Mouse (Mus musculus) frontal cortex, postnatal 14 days (tissue): ENCODE data around the gene Sncb.
"Not testable (repeated sequence)": the region's sequence is repeated elsewhere in the genome, so short reads cannot be mapped to it uniquely, and the experiment has no call there.

Source experiments
- DNase-seq, 2 experiments: peaks; one replicate each; pipeline ENCODE4 v3.0.0; 2022; ENCODE audit warnings: low spot score in 2 of 2

Sncb gene

DNA sequence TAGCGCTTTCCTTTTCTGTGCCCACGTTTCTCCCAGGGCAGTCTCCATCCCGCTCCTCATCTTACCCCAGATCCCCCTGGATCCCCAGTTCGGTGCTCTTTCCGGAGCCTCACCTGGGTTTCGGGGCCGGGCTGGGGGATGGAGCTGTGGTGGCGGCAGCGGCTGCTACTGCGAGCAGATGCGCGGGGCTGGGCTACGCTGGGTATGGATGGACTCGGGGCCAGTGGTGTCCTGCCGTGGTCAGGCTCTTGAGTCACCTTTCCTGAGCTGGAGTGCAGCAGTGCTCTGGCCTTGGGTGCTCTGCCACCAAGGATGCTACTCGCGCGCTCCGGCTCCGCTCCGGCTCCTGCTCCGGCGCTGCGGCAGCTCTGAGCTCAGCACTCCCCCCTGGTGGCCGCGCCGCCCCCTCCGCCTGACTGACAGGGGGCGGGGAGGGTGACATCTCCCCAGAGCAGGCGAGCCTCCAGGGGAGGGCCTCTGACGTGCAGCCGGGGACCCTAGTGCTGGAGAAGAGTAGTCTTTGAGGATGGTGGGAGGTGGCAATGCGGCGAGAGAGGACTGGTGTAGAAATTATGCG, at the start of gene Sncb:
Gene Sncb (minus strand): TSS at position 404 of the 577 bp plus-strand sequence.
- DNase-seq, result peak; percentile 73 to 81

DNA sequence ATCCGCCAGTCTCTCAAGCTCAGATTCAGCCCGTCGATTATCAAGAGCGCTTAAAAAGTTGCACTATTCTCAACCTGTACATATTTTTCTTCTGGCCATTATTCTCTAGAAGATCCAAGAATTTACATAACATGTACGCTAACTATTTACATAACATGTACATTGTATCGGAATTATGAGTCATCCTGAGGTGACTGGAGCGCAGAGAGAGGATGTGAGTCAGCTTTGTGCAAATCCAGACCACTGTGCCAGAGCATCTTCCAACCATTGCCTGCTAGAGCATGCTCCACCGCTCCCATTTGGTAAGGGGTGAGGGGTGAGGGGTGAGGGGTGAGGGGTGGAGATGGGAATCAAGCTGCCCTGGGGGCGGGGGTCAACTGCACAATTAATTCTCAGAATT, 47.0 kb upstream of the Sncb start:
- no peak for DNase-seq

DNA sequence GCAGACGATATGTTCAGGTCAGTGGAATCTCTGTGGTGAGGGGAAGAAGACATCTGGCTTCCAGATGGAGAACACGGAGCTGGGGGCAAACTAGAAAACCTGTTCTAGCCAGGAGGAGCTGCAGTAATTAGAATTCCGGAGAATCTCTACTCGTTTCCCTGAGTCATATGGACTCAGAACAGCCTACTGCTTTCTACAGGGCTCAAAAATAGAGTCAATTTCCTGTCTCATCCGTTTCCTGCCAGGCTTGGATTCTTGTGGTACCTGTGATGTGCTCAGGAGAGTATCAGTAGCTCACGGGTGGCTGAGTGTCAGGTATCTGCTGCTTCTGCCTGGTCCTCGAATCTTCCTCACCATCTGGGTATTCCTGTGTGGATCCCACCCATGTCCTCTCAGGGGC, 45.1 kb upstream of the Sncb start:
- DNase-seq, result no peak

DNA sequence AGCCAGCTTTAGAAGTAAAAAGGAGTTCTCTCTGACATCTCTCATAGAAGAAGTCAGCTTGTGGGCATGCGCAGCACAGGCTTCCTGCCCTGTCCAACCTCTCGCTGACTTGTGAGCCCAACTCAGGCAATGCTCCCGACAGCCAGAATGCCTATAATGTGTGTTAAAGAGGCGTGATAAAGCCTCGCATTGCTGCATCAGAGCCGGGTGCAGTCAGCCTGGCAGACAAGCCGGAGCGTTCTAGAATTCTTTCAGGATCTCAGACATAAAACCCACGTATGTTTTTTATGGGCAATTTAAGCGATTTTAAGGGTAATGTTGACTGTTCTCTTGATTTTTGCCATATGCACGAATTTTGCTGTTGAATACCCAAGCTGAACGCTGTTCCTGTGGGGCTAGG, 41.7 kb upstream of the Sncb start:
- no peak for DNase-seq

DNA sequence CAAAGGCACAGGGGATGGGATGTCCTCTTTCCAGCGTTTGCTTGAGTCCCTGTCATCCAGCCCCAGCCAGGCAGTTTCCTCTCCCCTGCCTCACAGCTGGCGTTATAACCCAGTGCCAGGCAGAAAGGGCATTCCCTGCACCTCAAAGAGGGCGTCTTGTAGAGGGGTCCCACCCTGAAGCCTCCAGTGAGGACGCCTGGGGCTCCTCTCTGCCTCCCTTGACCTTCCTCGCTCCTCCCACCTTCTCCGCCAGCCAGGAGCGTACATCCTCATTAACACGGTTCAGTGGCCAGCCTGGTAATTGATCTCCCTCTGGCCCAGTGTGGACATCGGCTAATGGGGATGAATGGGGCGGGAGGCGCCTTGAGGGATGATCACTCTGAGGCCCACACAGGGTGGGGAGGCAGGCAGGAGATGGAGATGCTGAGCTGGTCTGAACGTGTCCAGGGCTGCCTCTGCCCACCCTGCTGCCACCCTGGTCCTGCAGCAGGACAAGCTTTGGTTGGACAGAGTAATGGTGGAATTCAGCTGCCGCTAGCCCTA, 40.1 kb upstream of the Sncb start:
- DNase-seq, result no peak

DNA sequence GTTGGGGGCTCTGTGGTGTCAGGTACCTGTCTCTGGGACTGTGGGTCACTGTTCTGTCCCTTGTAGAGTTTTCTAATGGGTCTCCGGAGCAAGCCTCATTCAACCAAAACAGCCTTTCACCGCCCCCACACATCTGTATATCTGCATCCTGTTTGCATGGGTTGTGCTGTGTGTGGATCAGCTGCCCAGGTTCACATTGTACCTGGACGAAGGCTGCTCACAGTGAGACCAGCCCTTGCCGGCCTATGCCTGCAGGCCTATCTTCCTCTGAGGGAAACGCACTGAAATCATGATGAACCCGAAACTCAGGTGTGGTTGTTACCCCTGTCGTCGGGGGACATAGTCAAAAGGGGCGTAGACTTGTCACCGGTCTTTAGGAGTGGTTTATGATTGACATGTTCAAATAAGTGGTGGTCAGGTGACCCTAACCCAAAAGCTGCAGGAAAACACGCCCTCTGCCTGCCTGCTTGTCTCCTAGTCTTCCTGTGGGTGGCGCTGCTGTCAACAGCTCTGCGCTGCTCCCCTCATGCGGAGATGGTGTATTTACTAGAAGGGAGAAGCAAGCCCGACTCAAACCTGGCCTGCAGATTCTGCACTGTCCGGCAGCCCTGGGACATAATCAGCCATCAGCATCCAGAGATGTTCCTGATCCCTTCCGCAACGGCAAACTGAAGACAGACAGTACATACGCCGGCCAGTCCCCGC, 38.9 kb upstream of the Sncb start:
- no peak for DNase-seq

DNA sequence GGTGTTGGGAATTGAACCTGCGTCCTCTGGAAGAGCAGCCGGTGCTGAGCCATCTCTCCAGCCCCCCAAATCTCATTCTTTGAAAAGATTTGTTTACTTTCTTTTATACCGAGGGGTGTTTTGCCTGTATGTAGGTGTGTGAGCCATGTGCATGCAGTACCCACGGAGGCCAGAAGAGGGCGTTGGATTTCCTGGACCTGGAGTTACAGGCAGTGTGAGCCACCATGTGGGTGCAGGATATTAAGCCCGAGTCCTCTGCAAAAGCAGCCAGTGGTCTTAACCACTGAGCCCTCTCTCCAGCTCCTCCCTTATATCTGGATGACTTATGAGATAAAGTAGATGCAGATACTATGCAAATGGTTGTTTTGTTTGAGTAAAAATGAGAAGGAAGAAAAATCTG, 36.6 kb upstream of the Sncb start:
- DNase-seq, result no peak

DNA sequence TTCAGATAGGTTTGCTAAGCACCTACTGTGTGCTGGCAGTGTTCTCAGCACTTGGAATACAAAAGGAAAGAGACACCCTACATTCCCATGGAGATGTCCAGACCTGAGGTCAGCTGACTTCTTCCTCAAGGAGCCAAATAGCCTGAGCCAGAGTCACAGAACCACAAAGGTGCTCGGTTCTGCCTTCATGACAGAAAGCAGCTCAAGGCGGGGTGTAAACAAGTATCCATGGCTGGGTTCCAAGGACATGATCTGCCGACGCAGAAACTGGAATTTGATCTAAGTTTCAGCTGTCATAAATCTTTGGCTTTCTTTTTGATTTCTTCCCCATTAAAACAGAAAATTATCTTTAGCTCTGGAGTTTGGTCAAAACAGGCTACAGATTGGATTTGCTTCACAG, 33.8 kb upstream of the Sncb start:
- no peak for DNase-seq

DNA sequence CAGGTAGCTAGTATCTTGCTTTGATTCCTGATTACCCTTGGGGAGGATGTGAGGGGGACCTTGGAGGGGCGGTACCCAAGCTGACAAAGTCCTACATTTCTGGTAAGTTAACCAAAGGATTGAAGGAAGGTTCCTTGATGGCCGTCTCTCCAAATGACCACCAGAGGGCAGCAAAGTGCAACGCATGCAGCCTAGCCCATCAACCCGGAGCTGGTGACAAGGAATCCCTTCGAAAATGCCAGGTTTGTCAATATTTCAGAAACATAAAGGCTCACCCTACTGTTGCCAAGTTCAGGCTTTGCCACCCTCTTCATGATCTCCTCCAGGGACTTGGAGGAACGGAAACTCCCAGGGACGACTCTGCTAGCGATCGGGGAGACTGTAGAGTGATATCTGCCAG, 33.3 kb upstream of the Sncb start:
- peak; percentile 66 to 80 for DNase-seq

DNA sequence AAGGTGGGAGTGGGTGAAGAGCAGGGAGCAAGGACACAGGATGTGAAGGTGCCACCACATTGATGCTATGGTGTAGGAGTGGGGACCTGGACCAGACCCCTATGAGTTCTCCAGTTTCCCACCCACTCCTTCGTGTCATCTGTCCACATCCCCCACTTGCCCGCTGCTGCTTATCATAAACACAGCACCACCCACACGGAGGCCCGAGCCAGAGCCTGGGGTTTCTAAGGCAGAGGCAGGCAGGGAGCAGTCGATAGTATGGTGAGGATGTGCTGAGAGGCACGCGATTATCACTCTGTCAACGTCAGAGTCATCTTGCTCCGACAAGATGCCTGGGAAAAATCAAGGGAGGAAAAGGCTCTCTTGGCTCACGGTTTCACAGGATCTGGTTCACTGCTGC, 32.3 kb upstream of the Sncb start:
- DNase-seq, result peak; percentile 44 to 57

DNA sequence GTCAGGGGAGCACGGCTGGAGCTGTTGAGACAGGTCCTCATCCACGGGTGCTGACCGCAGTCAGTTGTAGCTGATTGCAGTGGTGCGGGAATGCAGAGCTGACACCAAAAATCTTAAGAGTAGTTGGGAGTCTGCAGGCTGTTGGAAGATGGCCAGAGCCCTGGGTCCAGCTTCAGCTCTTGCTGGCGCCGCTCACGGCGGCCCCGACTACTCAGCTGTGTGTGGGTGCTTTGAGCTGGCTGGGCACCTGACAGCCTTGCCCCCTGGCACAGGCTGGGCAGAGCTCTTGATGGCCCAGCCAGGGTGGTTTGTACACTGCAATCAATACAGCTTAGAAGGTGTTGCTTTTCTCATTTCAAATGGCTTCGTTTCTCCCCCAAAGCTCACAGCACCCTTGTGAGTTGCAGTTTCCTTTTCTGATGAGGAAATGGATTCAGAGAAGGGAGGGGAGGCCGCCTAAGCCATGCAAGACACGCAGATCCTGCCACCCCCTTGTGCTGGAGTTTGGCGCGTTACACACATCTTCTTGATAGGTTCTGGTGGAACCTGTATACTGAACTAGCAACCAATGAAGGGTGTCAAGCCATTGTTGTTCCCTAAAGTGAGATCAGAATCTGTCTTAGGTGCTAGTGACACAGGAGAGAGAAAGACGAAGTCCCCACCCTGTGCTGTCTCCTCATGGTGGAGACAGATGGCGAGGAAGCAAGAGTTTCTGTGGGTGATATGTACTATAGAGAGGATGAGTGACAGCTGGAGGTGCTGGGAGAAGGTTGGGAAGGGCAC, 31.7 kb upstream of the Sncb start:
- no peak for DNase-seq

DNA sequence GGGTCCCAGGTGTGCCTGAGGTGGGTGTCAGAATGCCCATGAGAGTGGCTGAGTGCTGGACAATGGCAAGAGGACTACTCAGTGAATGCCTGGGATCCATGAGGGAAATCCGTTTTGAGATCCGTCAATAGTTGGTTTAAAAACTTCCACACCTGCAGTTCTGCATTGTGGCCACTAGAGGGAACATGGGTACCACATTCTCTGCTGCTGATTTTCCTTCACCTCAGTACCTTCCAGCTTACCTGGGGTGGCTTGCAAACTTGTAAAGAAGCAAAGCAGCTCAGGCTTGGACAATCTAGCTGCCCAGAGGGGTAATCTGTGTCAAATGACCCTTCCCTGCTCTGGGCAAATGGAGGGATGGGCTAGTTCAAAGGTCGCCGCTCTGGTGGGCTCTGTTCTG, 31.0 kb upstream of the Sncb start:
- peak in 1 of 2 experiments; percentile 49 for DNase-seq

DNA sequence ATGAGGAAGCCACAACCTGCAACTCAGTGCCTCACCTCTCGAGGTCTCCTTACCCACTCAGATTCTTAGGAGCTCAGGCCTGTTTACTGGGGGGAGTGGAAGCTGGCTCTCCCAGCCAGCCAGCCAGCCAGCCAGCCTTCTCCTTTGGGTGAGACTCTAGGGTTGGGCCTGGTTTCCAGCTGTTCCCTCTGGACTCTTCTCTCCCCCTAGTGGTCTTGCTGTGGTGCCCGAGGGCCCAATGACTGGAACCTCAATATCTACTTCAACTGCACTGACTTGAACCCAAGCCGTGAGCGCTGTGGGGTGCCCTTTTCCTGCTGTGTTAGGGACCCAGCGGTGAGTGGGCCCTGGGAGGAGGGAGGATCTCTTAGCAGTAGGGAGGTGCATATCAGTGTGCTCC, 28.4 kb upstream of the Sncb start:
- no peak for DNase-seq

DNA sequence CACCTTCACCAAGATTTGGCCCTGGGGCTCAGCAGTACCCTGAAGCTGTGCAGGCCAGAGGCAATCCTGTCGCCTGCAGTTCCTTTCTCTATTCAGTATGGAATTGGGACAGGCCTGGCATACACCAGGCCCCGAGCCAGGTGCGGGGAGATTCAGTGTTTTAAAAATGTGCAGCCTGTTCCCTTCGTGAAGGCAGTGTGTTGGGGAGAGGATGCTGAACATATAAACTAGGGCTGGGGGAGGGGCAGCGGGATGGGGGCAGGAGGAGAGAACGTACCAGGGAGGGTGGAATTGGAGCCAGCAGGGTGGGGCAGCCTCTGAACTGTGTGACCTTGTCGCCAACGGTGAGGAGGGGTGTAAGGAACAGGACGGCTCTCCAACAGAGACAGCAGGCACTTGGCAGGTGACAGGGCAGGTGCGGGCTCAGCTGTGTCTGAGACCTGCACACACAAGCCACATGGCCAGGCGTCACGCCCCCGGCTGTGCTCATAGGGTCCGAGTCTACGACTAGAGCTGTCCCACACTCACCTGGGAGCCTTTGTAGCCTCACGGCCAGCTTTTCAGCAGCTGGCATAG, 27.7 kb upstream of the Sncb start:
- no peak for DNase-seq

DNA sequence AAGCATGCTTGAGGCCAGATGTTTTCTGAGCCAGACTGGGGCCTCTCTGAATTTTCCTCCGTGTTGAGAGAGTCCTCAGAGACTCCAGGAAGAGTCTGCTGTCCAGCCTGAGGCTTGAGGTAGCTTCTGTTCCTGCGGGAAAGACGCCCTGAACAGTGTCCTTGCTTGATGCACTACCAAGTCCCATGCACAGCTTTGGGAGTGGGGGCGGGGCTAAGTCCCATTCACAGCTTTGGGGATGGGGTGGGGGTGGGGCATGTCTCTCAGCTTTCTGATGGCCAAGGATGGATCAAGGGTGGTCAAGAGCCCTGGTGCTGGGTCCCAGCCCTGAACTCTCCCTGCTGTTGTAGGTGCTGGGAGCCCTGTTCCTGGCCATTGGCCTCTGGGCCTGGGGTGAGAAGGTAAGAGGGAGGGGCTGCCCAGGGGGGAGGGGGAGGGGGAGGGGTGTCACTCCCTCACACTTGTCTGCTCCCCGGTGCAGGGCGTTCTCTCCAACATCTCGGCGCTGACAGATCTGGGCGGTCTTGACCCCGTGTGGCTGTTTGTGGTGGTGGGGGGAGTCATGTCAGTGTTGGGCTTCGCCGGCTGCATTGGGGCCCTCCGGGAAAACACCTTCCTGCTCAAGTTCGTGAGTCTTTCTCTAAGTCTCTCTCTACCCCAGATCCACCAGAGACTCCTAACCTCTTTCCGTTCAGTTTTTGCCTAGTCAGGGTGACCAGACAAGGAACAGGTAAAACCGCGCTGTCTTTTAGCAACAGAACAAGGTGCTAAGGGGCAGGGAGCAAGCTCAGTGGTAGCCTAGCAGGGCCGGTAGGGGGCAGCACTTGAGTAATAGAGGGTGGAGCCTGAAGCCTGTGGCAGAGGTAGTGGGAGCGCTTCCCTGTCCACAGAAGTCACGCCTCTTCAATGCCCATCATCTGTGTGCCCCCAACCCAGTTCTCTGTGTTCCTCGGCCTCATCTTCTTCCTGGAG, 26.1 kb upstream of the Sncb start:
- DNase-seq, result no peak

DNA sequence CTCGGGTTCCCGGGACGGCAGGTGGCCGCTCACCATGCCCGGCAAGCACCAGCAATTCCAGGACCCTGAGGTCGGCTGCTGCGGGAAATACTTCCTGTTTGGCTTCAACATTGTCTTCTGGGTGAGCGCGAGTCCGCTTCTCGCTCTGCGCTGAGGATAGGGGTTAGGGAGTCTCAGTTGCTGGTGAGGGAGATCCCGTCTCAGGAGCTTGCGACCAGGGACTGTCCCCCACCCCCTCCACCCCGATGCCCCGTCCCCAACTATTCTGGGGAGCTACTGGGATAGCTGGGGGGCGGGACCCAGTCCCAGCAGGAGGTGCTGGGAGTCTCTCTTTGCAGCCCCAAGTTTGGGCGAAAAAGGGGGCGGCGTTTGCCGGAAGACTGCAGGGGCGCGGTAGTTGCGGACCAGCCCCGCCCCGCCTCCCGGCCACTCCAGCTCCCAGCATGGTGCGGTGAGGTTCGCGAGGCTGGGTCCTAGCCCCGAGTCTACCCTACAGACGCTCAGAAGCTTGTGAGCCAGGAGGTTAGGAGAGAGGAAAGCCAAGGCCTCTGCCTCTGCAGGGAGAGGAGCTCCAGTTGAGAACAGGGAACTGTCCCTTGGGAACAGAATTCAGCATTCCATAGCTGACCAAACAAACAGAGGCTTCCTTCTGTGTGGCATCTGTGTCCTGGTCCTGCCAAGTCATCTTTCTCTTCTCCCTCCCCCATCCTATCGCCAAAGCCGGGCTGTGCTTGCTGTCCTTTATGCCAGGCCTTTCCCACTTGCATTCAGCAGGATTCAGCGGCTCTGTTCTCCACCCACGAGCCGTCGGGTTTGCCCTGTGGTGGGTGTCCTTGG, 23.4 kb upstream of the Sncb start:
- no peak for DNase-seq

DNA sequence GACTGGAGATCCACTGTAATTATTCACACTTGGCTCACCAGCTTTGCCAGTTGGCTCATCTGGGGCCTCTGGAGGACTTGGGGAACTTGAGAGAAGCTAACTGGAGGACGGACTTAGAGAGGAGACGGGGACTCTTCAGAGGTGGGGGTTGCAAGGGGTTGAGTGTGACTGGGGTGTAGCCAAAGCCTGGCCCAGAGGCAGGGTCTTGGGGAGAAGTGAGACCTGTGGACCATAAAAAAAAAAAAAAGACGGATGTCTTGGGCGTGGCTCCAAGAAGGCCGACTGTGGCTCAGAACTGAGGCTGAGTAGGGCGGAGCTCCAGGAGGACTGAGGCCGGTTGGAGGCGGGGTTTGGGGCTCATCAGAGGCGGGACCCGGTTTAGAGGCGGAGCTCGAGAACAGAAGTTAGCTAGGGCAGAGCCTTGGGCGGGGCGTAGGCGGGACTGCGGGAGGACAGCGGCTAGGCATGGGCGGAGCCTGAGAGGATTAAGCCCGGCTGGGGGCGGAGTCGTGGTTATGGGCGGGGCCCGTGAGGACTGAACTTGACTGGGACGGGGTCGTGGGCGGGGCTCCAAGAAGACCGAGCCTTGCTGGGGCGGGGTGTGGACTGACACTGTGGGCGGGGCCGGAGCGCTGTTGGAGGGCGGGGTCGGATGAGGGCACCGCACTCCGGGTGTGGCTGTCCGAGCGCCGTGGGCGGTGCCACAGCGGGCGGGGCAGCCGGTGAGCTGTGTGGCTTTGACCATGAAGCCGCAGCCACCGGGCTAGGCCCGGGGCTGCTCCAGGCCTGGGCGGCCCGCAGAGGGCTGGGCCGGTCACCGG, 22.6 kb upstream of the Sncb start, which contains the start of gene Tspan17:
Gene Tspan17 (plus strand): TSS at position 638 of the 821 bp plus-strand sequence.
- peak; percentile 89 to 90 for DNase-seq

DNA sequence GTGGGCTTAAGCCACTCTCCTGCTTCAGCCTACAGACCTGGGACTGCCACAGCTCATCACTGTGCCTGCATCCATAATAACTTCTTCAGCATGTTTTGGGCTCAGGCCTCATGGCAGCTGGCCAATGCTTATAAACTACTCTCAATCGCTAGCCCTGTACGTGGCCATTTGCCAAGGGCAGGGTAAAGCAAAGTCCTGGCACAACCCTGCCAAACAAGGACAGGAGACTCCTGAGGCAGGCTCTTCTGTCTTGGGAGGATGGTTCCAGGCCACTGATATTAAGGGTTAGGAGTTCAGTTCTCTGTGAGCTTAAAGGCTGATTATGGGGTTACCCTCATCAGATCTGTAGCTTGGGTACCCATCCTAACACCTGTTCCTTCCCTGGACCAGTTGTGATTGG, 21.2 kb upstream of the Sncb start:
- DNase-seq, result not testable (repeated sequence)

DNA sequence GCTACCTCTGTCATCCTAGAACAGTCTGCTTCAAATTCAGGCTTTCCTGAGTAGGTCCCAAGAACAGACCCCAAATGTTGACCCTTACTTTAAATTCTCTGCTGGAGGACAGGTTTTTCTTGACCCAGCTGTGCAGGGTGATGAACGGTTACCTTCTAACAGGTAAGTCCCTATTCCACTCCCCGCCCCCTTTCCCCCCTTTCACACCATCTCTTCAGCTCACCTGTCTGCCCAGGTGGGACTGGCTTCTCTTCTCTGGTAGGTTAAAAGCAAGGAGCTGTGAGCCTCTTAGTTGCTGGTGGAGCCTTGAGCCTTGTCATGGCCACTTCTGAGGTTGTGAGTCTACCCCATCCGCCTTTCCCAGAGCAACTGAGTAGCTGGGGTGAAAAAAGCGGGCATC, 17.3 kb upstream of the Sncb start, which contains the start of gene Eif4e1b:
Gene Eif4e1b (plus strand): TSS at position 301 of the 400 bp plus-strand sequence.
- DNase-seq, result no peak
